Mouse (Mus musculus) forebrain, embryonic 16.5 days (tissue): ENCODE measurements around the gene Islr2. TPM values are rescaled to one million over a fixed set of nuclear protein-coding genes. Genes with fewer than 3 reads are reported as not detected.

Experiments
- ATAC-seq: fragments of 200-750 bp; cut with Nextera tagmentation; 2 replicates; pipeline ENCODE4 v1.8.0; 2017; ENCODE audit warnings: mild to moderate bottlenecking, moderate library complexity
- H3K27ac ChIP-seq: fragments of 300-500 bp; sonication (generic); 2 replicates; pipeline ENCODE4 v1.5.1; 2014; ENCODE audit warnings: low read length, control low read depth
- H3K27me3 ChIP-seq: fragments of 300-500 bp; sonication (generic); replicated peaks from 2 replicates; pipeline ENCODE4 v1.6.1; 2014; ENCODE audit warnings: low read length; ENCODE audit not compliant: control insufficient read depth, insufficient read depth
- H3K36me3 ChIP-seq: fragments of 300-500 bp; sonication (generic); 2 replicates; pipeline ENCODE4 v1.6.1; 2014; ENCODE audit not compliant: control insufficient read depth, insufficient read depth
- H3K4me1 ChIP-seq: fragments of 300-500 bp; sonication (generic); replicated peaks from 2 replicates; pipeline ENCODE4 v1.6.1; 2014; ENCODE audit warnings: low read length; ENCODE audit not compliant: control insufficient read depth, insufficient read depth
- H3K4me2 ChIP-seq: fragments of 300-500 bp; sonication (generic); 2 replicates; pipeline ENCODE4 v1.6.1; 2014; ENCODE audit warnings: mild to moderate bottlenecking, low read length, control low read depth
- H3K4me3 ChIP-seq: fragments of 300-500 bp; sonication (generic); replicated peaks from 2 replicates; pipeline ENCODE4 v1.5.1; 2014; ENCODE audit warnings: mild to moderate bottlenecking, low read length, control low read depth
- H3K9ac ChIP-seq: fragments of 300-500 bp; sonication (generic); replicated peaks from 2 replicates; pipeline ENCODE4 v1.6.1; 2014; ENCODE audit warnings: low read depth, low read length, control low read depth
- H3K9me3 ChIP-seq: fragments of 300-500 bp; sonication (generic); 2 replicates; pipeline ENCODE4 v1.6.1; 2016; ENCODE audit warnings: low read length; ENCODE audit not compliant: control insufficient read depth
- WGBS: fragments of 180-500 bp; shearing (Covaris S2); extraction: QIAGEN DNeasy Blood & Tissue Kit; methylation state at CpG from one replicate; pipeline ENCODE4 v1.1.7; 2014; 5-methylcytosine and 5-hydroxymethylcytosine counted together
- polyA plus RNA-seq: library from polyadenylated mRNA; unstranded; fragments of >200 nt; fragmentation: Nextera tagmentation; extraction: Ambion mirVana; gene quantifications from 2 replicates; pipeline ENCODE4 v1.2.1, GENCODE M21; 2015

Islr2 gene
- polyA plus RNA-seq, 1 experiment from 2014 or later = 88.4 TPM

GRCm38 (mm10) chr9:58198801-58199371 lies 5.2 kb downstream of the Islr2 start:
- no peak for ATAC-seq
- H3K9ac ChIP-seq = peak overlapping the region; percentile 76
- 4% methylated on average over 38 of the region's 38 CpGs for WGBS
- H3K36me3 ChIP-seq = no peaks in the 10 kb centered on the region; the same call in 1 of the 2 replicates
- peak overlapping the region; percentile 98 for H3K27ac ChIP-seq
- peaks cover 21% of the 10 kb centered on the region for H3K27me3 ChIP-seq
- H3K4me2 ChIP-seq = peak overlapping the region; percentile 81
- peaks cover 75% of the 10 kb centered on the region for H3K4me1 ChIP-seq
- peak overlapping the region; percentile 63 for H3K4me3 ChIP-seq
- no peaks in the 10 kb centered on the region for H3K9me3 ChIP-seq

DNA sequence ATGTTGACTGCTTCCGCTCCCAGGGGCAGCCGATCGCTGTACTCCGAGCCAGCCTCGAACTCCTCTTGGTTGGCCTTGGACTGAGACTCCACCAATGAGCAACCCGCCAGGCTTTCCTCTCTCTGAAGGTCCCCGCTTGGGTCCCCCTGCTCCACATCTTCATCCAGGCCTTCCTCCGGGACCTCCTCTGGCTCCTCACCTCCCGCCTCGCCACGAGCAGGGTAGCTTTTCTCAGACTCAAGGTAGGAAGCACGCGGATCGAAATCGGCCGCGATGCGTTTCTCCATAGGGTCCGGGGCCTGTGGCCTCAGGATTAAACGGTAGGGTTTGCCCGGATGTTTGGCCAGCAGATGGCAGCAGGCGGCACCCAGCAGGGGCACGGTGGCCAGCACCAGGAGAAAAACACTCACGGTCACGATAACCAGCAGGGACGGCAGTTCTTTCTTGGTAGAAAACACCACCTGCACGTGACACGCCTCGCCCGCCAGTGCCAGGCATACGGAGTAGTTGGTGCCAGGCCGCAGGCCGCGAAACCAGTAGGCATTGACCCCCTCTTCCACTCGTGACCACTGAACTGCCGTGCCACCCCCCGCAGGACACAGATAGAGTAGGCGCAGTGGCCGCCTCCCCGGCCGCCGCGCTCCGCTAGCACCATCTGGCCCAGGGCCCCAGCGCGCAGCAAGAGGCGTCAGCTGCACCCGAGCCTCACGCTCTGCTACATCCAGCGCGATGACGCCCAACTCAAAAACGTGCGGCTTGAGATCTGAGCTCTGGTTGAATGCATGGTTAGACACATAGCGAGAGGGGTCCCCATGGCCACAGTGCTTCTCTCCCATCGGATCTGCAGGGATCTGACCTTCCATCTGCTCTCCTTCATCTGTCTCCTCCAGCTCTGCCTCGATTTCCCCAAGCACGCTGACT lies 6.1 kb downstream of the Islr2 start:
- H3K36me3 ChIP-seq = no peaks in the 10 kb centered on the region; the same call in 1 of the 2 replicates
- H3K4me2 ChIP-seq = peak overlapping the region; percentile 81
- H3K4me3 ChIP-seq = peak overlapping the region; percentile 63
- 3% methylated on average over 58 of the region's 58 CpGs for WGBS
- H3K4me1 ChIP-seq = peaks cover 67% of the 10 kb centered on the region
- peak overlapping the region; percentile 98 for H3K27ac ChIP-seq
- peak overlapping the region; percentile 76 for H3K9ac ChIP-seq
- no peak for ATAC-seq
- no peaks in the 10 kb centered on the region for H3K9me3 ChIP-seq
- peaks cover 21% of the 10 kb centered on the region for H3K27me3 ChIP-seq

- peaks cover 21% of the 10 kb centered on the region for H3K27me3 ChIP-seq
- H3K27ac ChIP-seq = peak overlapping the region; percentile 98
- H3K4me3 ChIP-seq = peak overlapping the region; percentile 63
- H3K4me2 ChIP-seq = peak overlapping the region; percentile 81
- peaks cover 57% of the 10 kb centered on the region for H3K4me1 ChIP-seq
- 7% methylated on average over 46 of the region's 46 CpGs for WGBS
- peak overlapping the region; percentile 76 for H3K9ac ChIP-seq
- ATAC-seq = no peak
- H3K9me3 ChIP-seq = no peaks in the 10 kb centered on the region
- no peaks in the 10 kb centered on the region; the same call in 1 of the 2 replicates for H3K36me3 ChIP-seq
These were observed 7.2 kb downstream of the Islr2 start for GRCm38 (mm10) chr9:58196610-58197567.

GRCm38 (mm10) chr9:58196141-58196540 lies 8.0 kb downstream of the Islr2 start:
- ATAC-seq = no peak
- Histone ChIP-seq H3K9me3 (no peaks in the 10 kb centered on the region), H3K27me3 (peaks cover 18% of the 10 kb centered on the region), H3K27ac (peak overlapping the region; percentile 98), H3K9ac (peak overlapping the region; percentile 76), H3K4me3 (peak overlapping the region; percentile 63), H3K4me1 (peaks cover 49% of the 10 kb centered on the region), H3K4me2 (peak overlapping the region; percentile 81), H3K36me3 (no peaks in the 10 kb centered on the region; the same call in 1 of the 2 replicates)
- WGBS = 10% methylated on average over 14 of the region's 14 CpGs

DNA sequence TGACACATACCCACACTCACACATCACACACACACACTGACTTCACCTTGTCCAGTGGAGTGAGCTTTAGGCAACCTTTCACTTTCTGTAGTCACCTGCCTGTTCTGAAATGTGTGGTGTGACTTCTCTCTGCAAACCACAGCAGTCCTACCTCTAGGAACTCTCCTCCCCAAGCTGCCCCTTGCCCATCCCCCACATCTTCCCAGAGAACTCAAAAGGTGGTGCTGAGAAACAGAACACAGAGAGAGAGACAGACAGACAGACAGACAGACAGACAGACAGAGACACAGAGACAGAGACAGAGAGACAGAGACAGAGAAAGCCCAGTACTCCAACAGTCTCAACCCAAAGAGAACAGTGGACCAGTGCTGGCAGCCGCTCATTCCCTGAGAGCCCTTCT lies 8.4 kb downstream of the Islr2 start:
- Histone ChIP-seq H3K9me3 (no peaks in the 10 kb centered on the region), H3K27me3 (peaks cover 16% of the 10 kb centered on the region; the same call in 1 of the 2 replicates), H3K9ac (peak overlapping the region; percentile 76), H3K36me3 (no peaks in the 10 kb centered on the region; the same call in 1 of the 2 replicates), H3K4me3 (peak overlapping the region; percentile 63), H3K4me1 (peaks cover 47% of the 10 kb centered on the region), H3K4me2 (peak overlapping the region; percentile 81), H3K27ac (peak overlapping the region; percentile 98)
- ATAC-seq = no peak
- WGBS = 7% methylated on average over 1 of the region's 1 CpGs

GRCm38 (mm10) chr9:58194222-58194621 lies 9.9 kb downstream of the Islr2 start:
- H3K9me3 ChIP-seq = no peaks in the 10 kb centered on the region
- ATAC-seq = no peak
- peaks cover 13% of the 10 kb centered on the region; the same call in 1 of the 2 replicates for H3K27me3 ChIP-seq
- H3K36me3 ChIP-seq = no peaks in the 10 kb centered on the region; the same call in 1 of the 2 replicates
- H3K9ac ChIP-seq = no peak overlapping the region
- H3K27ac ChIP-seq = peak overlapping the region; percentile 3; the same call in 1 of the 2 replicates
- no peak overlapping the region for H3K4me3 ChIP-seq
- H3K4me2 ChIP-seq = no peak overlapping the region
- H3K4me1 ChIP-seq = peaks cover 42% of the 10 kb centered on the region
- WGBS = 60% methylated on average over 9 of the region's 9 CpGs

DNA sequence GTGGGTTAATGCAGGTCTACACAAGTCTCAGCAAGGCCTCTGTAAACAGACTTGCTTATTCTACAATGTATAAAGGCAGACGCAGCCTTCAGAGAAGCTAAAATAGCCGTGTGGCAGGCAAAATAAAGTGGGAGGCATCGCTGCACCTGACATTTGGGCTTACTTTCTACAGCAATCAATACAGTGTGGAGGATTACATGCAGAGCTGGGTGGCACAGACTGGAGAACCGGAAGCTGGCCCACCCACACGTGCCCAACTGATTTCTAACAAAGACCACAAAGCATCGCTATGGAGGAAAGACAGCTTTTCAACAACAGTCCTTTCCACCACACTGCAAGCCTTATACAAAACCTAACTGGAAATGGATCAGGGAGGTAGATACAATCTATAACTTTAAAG lies 19.7 kb downstream of the Islr2 start:
- Histone ChIP-seq H3K27me3 (no peaks in the 10 kb centered on the region), H3K36me3 (no peaks in the 10 kb centered on the region), H3K9me3 (no peaks in the 10 kb centered on the region), H3K4me1 (peaks cover 4% of the 10 kb centered on the region), H3K4me3 (no peak overlapping the region), H3K4me2 (no peak overlapping the region), H3K9ac (no peak overlapping the region), H3K27ac (no peak overlapping the region)
- ATAC-seq = no peak
- WGBS = 50% methylated on average over 6 of the region's 6 CpGs

GRCm38 (mm10) chr9:58179390-58179789 lies 24.7 kb downstream of the Islr2 start:
- H3K9me3 ChIP-seq = no peaks in the 10 kb centered on the region
- ATAC-seq = no peak
- no peaks in the 10 kb centered on the region for H3K27me3 ChIP-seq
- H3K4me2 ChIP-seq = no peak overlapping the region
- no peak overlapping the region for H3K27ac ChIP-seq
- no peak overlapping the region for H3K9ac ChIP-seq
- no peaks in the 10 kb centered on the region for H3K36me3 ChIP-seq
- H3K4me1 ChIP-seq = peaks cover 19% of the 10 kb centered on the region
- WGBS = 84% methylated on average over 2 of the region's 2 CpGs
- no peak overlapping the region for H3K4me3 ChIP-seq
